Mouse (Mus musculus): ENCODE results near the gene Upf2. TPM values are rescaled to one million over a fixed set of nuclear protein-coding genes. Genes with fewer than 3 reads are reported as not detected.

Upf2 gene
- 7.6 and 9.0 TPM in 2 replicates for polyA plus RNA-seq (2015; fragmentation: Nextera tagmentation; extraction: Ambion mirVana)

GRCm38 (mm10) chr2:5950766-5951595 is at the start of gene Upf2:
TSS of gene Upf2 (plus strand) at chr2:5951469.
- Histone ChIP-seq H3K4me3 (peak within 1 kb of the TSS; percentile 90), H3K4me1 (peaks cover 16% of the 10 kb centered on the region; the same call in 1 of the 2 replicates), H3K36me3 (no peaks in the 10 kb centered on the region), H3K27ac (peak within 1 kb of the TSS; percentile 76), H3K27me3 (no peaks in the 10 kb centered on the region), H3K9ac (peak within 1 kb of the TSS; percentile 93), H3K4me2 (peak within 1 kb of the TSS; percentile 80), H3K9me3 (no peaks in the 10 kb centered on the region)
- peak; percentile 96 for ATAC-seq (ENCODE audit: borderline replicate concordance, extremely low read depth, low FRiP score, low TSS enrichment)
- under 1% methylated on average over 45 of the region's 54 CpGs for WGBS

DNA sequence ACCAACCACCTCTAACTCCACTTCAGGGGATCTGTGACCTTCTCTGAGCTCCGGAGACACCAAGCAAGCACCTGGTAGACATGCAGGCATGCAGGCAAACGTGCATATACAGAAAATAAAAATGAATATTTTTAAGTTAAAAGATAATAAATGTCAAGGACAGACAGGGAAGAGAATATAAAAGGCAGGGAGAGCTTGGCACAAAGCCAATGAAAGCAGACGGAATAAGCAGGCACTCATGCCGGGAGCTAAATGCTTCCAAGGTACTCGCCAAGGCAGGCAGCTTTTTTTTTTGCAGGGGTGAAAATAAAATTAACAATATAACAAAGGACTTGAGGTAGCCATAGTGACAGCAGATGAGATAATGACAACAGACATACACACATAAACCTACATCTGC is 45.2 kb upstream of the Upf2 start:
- no peak for ATAC-seq (ENCODE audit: borderline replicate concordance, extremely low read depth, low FRiP score, low TSS enrichment)
- no peak overlapping the region for H3K27ac ChIP-seq
- H3K4me3 ChIP-seq: no peak overlapping the region
- WGBS: 24% methylated on average over 5 of the region's 5 CpGs
- peaks cover 3% of the 10 kb centered on the region; the same call in 1 of the 2 replicates for H3K4me1 ChIP-seq
- no peak overlapping the region for H3K4me2 ChIP-seq
- no peak overlapping the region for H3K9ac ChIP-seq
- H3K9me3 ChIP-seq: no peaks in the 10 kb centered on the region
- no peaks in the 10 kb centered on the region for H3K36me3 ChIP-seq
- H3K27me3 ChIP-seq: no peaks in the 10 kb centered on the region

DNA sequence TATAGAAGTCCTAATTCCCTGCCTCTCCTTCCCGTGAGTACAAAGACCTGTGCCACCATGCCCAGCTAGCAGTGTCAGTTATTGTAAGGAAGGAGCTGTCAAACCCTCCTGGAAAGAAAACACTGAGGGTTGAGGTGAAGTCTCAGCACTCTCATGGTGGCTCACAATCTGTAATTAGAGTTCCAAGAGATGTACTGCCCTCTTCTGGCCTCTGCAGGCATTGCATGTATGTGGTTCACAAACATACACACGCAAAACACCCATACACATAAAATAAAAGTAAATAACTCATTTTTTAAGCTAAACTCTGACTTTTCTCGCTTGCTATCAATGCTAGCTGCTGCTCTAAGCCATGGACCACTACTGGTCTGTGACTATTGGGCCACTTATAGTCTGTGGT is 44.6 kb upstream of the Upf2 start:
- Histone ChIP-seq H3K9ac (no peak overlapping the region), H3K27ac (no peak overlapping the region), H3K9me3 (no peaks in the 10 kb centered on the region), H3K4me1 (peaks cover 3% of the 10 kb centered on the region; the same call in 1 of the 2 replicates), H3K36me3 (no peaks in the 10 kb centered on the region), H3K27me3 (no peaks in the 10 kb centered on the region), H3K4me3 (no peak overlapping the region), H3K4me2 (no peak overlapping the region)
- no peak for ATAC-seq (ENCODE audit: borderline replicate concordance, extremely low read depth, low FRiP score, low TSS enrichment)
- WGBS: 51% methylated on average over 3 of the region's 3 CpGs

- H3K36me3 ChIP-seq: no peaks in the 10 kb centered on the region
- whole genome bisulfite sequencing: 45% methylated on average over 16 of the region's 16 CpGs
- H3K4me1 ChIP-seq: no peaks in the 10 kb centered on the region
- H3K9me3 ChIP-seq: no peaks in the 10 kb centered on the region
- no peaks in the 10 kb centered on the region for H3K27me3 ChIP-seq
- H3K9ac ChIP-seq: no peak overlapping the region
- no peak overlapping the region for H3K27ac ChIP-seq
- H3K4me3 ChIP-seq: no peak overlapping the region
- H3K4me2 ChIP-seq: no peak overlapping the region
- ATAC-seq (ENCODE audit: borderline replicate concordance, extremely low read depth, low FRiP score, low TSS enrichment): no peak; the same call in 1 of the 2 replicates
Measured at GRCm38 (mm10) chr2:5911282-5911965, 39.8 kb upstream of the Upf2 start.

DNA sequence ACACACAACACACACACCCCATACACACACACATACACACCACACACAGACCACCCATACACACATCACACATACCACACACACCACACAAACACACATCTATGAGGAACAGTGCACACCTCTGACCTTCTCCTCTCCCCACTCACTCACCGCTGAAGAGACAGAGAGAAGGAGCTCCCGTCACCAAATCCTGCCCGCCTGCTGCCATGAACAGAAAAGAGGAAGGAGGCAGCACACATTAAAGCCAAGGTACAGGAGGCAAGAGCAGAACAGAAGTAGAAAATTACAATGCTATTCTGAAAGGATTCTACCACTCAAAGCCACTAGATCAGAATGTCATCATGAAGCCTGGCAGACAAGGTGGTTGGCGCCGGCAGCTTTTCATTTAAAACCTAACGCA is 28.4 kb upstream of the Upf2 start:
- H3K4me3 ChIP-seq: no peak overlapping the region
- no peaks in the 10 kb centered on the region for H3K36me3 ChIP-seq
- no peaks in the 10 kb centered on the region for H3K4me1 ChIP-seq
- no peak overlapping the region for H3K9ac ChIP-seq
- no peak overlapping the region for H3K27ac ChIP-seq
- H3K27me3 ChIP-seq: no peaks in the 10 kb centered on the region
- H3K9me3 ChIP-seq: no peaks in the 10 kb centered on the region
- WGBS: 91% methylated on average over 6 of the region's 6 CpGs
- ATAC-seq (ENCODE audit: borderline replicate concordance, extremely low read depth, low FRiP score, low TSS enrichment): 0 out of 2 replicates have a peak, but pooled peaks have one; percentile 35
- H3K4me2 ChIP-seq: no peak overlapping the region

- Histone ChIP-seq H3K4me3 (no peak overlapping the region), H3K27me3 (no peaks in the 10 kb centered on the region), H3K9ac (no peak overlapping the region), H3K4me1 (no peaks in the 10 kb centered on the region), H3K4me2 (no peak overlapping the region), H3K36me3 (no peaks in the 10 kb centered on the region), H3K9me3 (no peaks in the 10 kb centered on the region), H3K27ac (no peak overlapping the region)
- 74% methylated on average over 9 of the region's 9 CpGs for WGBS
- ATAC-seq (ENCODE audit: borderline replicate concordance, extremely low read depth, low FRiP score, low TSS enrichment): no peak
Measured at GRCm38 (mm10) chr2:5923786-5924185, 27.5 kb upstream of the Upf2 start.

DNA sequence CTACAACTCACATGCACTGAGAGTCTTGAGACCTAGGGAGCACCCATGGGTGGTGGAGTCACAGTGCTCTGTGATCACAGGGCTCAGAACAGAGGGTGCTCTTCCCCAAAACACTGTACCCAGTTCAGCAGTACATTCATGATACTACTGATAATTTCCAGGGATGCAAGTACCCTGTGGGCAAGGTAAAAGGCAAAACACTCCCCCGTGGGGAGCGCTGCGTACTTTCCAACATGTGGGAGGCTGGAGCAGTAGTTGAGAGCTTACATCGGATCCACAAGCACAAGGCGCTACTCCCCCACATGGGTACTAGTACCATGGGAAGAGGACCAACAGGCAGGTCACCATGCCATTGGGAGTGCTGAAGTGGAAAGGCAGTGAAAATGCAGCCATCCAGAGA is 23.8 kb upstream of the Upf2 start:
- no peak overlapping the region for H3K4me2 ChIP-seq
- WGBS: 96% methylated on average over 5 of the region's 5 CpGs
- no peak for ATAC-seq (ENCODE audit: borderline replicate concordance, extremely low read depth, low FRiP score, low TSS enrichment)
- H3K9me3 ChIP-seq: no peaks in the 10 kb centered on the region
- H3K36me3 ChIP-seq: no peaks in the 10 kb centered on the region
- H3K27ac ChIP-seq: no peak overlapping the region
- H3K4me1 ChIP-seq: no peaks in the 10 kb centered on the region
- H3K9ac ChIP-seq: no peak overlapping the region
- H3K4me3 ChIP-seq: no peak overlapping the region
- no peaks in the 10 kb centered on the region for H3K27me3 ChIP-seq

DNA sequence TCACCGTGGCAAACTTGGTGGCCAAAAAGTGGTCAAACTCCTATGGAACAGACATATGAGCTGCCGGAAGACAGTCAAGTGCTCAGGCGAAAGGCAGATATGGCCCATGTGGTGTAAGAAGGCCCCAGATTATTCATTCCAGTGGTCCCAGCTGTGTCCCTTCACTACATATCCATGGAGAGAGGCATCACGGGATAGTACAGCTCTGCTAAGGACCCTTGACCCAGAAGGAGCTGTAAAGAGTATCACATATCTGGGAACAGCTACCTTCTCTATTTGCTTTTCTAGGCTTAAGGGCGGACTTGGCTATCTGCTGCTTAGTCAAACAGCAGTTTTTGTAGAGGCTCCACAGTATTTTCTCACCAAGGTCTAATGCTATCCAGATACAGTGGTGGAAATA is 21.5 kb upstream of the Upf2 start:
- Histone ChIP-seq H3K9me3 (no peaks in the 10 kb centered on the region), H3K4me3 (no peak overlapping the region), H3K4me1 (no peaks in the 10 kb centered on the region), H3K27me3 (no peaks in the 10 kb centered on the region), H3K4me2 (no peak overlapping the region), H3K36me3 (no peaks in the 10 kb centered on the region), H3K27ac (no peak overlapping the region), H3K9ac (no peak overlapping the region)
- no peak for ATAC-seq (ENCODE audit: borderline replicate concordance, extremely low read depth, low FRiP score, low TSS enrichment)
- 61% methylated on average over 5 of the region's 5 CpGs for WGBS

GRCm38 (mm10) chr2:5930291-5931054 is 20.8 kb upstream of the Upf2 start:
- ATAC-seq (ENCODE audit: borderline replicate concordance, extremely low read depth, low FRiP score, low TSS enrichment): no peak
- H3K27ac ChIP-seq: no peak overlapping the region
- 86% methylated on average over 18 of the region's 18 CpGs for WGBS
- no peaks in the 10 kb centered on the region for H3K9me3 ChIP-seq
- no peaks in the 10 kb centered on the region for H3K27me3 ChIP-seq
- no peak overlapping the region for H3K4me2 ChIP-seq
- H3K36me3 ChIP-seq: no peaks in the 10 kb centered on the region
- H3K9ac ChIP-seq: no peak overlapping the region
- H3K4me1 ChIP-seq: no peaks in the 10 kb centered on the region
- no peak overlapping the region for H3K4me3 ChIP-seq

- Histone ChIP-seq H3K4me1 (no peaks in the 10 kb centered on the region), H3K9me3 (no peaks in the 10 kb centered on the region), H3K9ac (no peak overlapping the region), H3K27me3 (no peaks in the 10 kb centered on the region), H3K27ac (no peak overlapping the region), H3K4me3 (no peak overlapping the region), H3K4me2 (no peak overlapping the region), H3K36me3 (no peaks in the 10 kb centered on the region)
- WGBS: 88% methylated on average over 5 of the region's 5 CpGs
- ATAC-seq (ENCODE audit: borderline replicate concordance, extremely low read depth, low FRiP score, low TSS enrichment): no peak
Measured at GRCm38 (mm10) chr2:5931938-5932337, 19.3 kb upstream of the Upf2 start.

GRCm38 (mm10) chr2:5934936-5935335 is 16.3 kb upstream of the Upf2 start:
- ATAC-seq (ENCODE audit: borderline replicate concordance, extremely low read depth, low FRiP score, low TSS enrichment): no peak
- no peaks in the 10 kb centered on the region for H3K4me1 ChIP-seq
- no peaks in the 10 kb centered on the region for H3K36me3 ChIP-seq
- no peaks in the 10 kb centered on the region for H3K9me3 ChIP-seq
- H3K4me2 ChIP-seq: no peak overlapping the region
- H3K4me3 ChIP-seq: no peak overlapping the region
- no peak overlapping the region for H3K27ac ChIP-seq
- WGBS: 89% methylated on average over 3 of the region's 3 CpGs
- H3K9ac ChIP-seq: no peak overlapping the region
- no peaks in the 10 kb centered on the region for H3K27me3 ChIP-seq

- Histone ChIP-seq H3K27ac (no peak overlapping the region), H3K4me3 (no peak overlapping the region), H3K27me3 (no peaks in the 10 kb centered on the region), H3K36me3 (no peaks in the 10 kb centered on the region), H3K4me1 (no peaks in the 10 kb centered on the region), H3K4me2 (no peak overlapping the region), H3K9me3 (no peaks in the 10 kb centered on the region), H3K9ac (no peak overlapping the region)
- WGBS: 58% methylated on average over 6 of the region's 6 CpGs
- no peak for ATAC-seq (ENCODE audit: borderline replicate concordance, extremely low read depth, low FRiP score, low TSS enrichment)
Measured at GRCm38 (mm10) chr2:5936068-5936467, 15.2 kb upstream of the Upf2 start.

Measured in lung, embryonic 15.5 days (tissue).